Comparison of ENCODE assay signal across 22 mouse cellular contexts in the genomic region with DNA sequence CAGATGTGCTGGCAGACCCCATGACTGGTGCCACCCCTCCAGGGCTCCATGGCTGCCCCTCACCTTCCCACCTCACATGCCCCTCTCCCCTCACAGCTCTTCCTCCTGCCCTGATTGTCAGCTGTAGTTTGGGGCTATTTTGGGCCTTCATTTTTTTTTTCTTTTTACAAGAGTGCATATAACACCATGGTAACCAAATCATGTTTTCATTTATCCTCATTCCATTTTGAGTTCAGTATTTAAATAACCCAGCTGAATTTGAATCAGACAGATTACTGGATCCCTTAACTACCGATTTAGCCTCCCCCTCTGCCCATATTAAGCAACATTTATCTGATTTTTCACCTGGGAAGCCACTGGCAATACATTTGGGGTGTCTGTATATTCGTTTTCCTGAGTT. TPM values are rescaled to one million over a fixed set of nuclear protein-coding genes. Genes with fewer than 3 reads are reported as not detected.
DNase-seq lines count a peak whose midpoint lies in the region; ATAC-seq and TF ChIP-seq lines count a peak whose summit lies in the region.
"Had no signal": no experiment of that assay in that cellular context is flagged by ENCODE, and none has a peak within 500 bp of the region (broad histone marks: within the 10 kb centered on the region; RNA-seq: fewer than 3 reads in every experiment).

No protein-coding gene starts in this region.

- 76% methylated on average over 2 of the region's 2 CpGs for WGBS in midbrain, embryonic 14.5 days
- WGBS in neural tube, embryonic 15.5 days, result 77% methylated on average over 2 of the region's 2 CpGs

- no peak for TF ChIP-seq CTCF in gastrocnemius, adult 2 months (IDR thresholded peaks at IDR 0.05)
- no peak for TF ChIP-seq CTCF in left cerebral cortex, adult 2 months (IDR thresholded peaks at IDR 0.05)

- no peak for DNase-seq in gastrocnemius, adult 2 months
- no peak for DNase-seq in gastrocnemius, adult 8-10 months (ENCODE audit: low spot score in 2 of 2)
- DNase-seq in left cerebral cortex, adult 2 months (ENCODE audit: extremely low spot score in 1 of 2, low spot score in 2 of 2), result no peak
- no peak for DNase-seq in left cerebral cortex, postnatal 10 days (ENCODE audit: extremely low spot score in 1 of 2, low spot score in 2 of 2)
- DNase-seq in brain, adult 2 months (ENCODE audit: low read depth, low spot score), result peak; percentile 46
- no peak for DNase-seq in midbrain, embryonic 14.5 days
- no peak for DNase-seq in thymus, postnatal 36 days
- DNase-seq: adrenal gland, adult 2 months; B cell, adult 2 months; cerebellum, adult 11-12 months; cerebellum, postnatal 10 days; gastrocnemius, postnatal 14 days; heart, adult 11 months; kidney, postnatal 25 days; liver, embryonic 13.5 days; lung, embryonic 14.5 days; spleen, adult 18-20 months had no signal

- peaks cover 6% of the 10 kb centered on the region; the same call in 1 of the 2 replicates for H3K4me1 ChIP-seq in midbrain, embryonic 14.5 days (ENCODE audit: control insufficient read depth, insufficient read depth, low read length)
- 0 out of 2 replicates have a peak, but pooled peaks cover 3% of the 10 kb centered on the region for H3K4me1 ChIP-seq in neural tube, embryonic 15.5 days
- H3K4me1 ChIP-seq: liver, embryonic 13.5 days had no signal

- no peak for ATAC-seq in midbrain, embryonic 14.5 days (ENCODE audit: low FRiP score, low TSS enrichment)
- no peak for ATAC-seq in neural tube, embryonic 15.5 days (ENCODE audit: low FRiP score)

- intact Hi-C loops in gastrocnemius, adult 2 months (cut with DNase I), result no loop called here
- intact Hi-C loops in left cerebral cortex, adult 2 months (cut with DNase I), result loop anchor here (1.0 to 5.0 kb wide), 3 partner anchors 61 to 94 kb away; no protein-coding TSS in a partner anchor
- intact Hi-C loops in left cerebral cortex, postnatal 10 days (cut with DNase I), result loop anchor here (10.0 kb wide), 1 partner anchor 87 kb away; no protein-coding TSS in a partner anchor

- H3K36me3 ChIP-seq in midbrain, embryonic 14.5 days (ENCODE audit: control insufficient read depth, insufficient read depth, low read length), result no peaks in the 10 kb centered on the region
- no peaks in the 10 kb centered on the region; the same call in 1 of the 2 replicates for H3K36me3 ChIP-seq in neural tube, embryonic 15.5 days
- H3K36me3 ChIP-seq: liver, embryonic 13.5 days; neural tube, embryonic 13.5 days had no signal

- H3K27me3 ChIP-seq in midbrain, embryonic 14.5 days (ENCODE audit: control insufficient read depth, insufficient read depth, low read length), result no peaks in the 10 kb centered on the region
- no peaks in the 10 kb centered on the region for H3K27me3 ChIP-seq in neural tube, embryonic 15.5 days (replicated peaks)
- H3K27me3 ChIP-seq: CH12.LX; embryonic facial prominence, embryonic 13.5 days; liver, embryonic 13.5 days; neural tube, embryonic 13.5 days had no signal

- no peak overlapping the region for H3K4me2 ChIP-seq in midbrain, embryonic 14.5 days (ENCODE audit: low read length)
- H3K4me2 ChIP-seq in neural tube, embryonic 15.5 days, result no peak overlapping the region
- H3K4me2 ChIP-seq: embryonic facial prominence, embryonic 13.5 days; liver, embryonic 13.5 days; lung, embryonic 14.5 days; neural tube, embryonic 13.5 days had no signal

- H3K27ac ChIP-seq in gastrocnemius, adult 2 months, result 0 out of 2 replicates have a peak overlapping the region, but pooled peaks have one; percentile 10
- peak overlapping the region; percentile 84 for H3K27ac ChIP-seq in left cerebral cortex, adult 2 months
- 0 out of 2 replicates have a peak overlapping the region, but pooled peaks have one; percentile 26 for H3K27ac ChIP-seq in midbrain, embryonic 14.5 days (replicated peaks; ENCODE audit: low read depth, low read length)
- no peak overlapping the region for H3K27ac ChIP-seq in neural tube, embryonic 15.5 days (replicated peaks)
- H3K27ac ChIP-seq: embryonic facial prominence, embryonic 13.5 days; liver, embryonic 13.5 days; neural tube, embryonic 13.5 days had no signal

- H3K4me3 ChIP-seq in gastrocnemius, adult 2 months, result no peak overlapping the region
- H3K4me3 ChIP-seq in left cerebral cortex, adult 2 months, result no peak overlapping the region
- no peak overlapping the region for H3K4me3 ChIP-seq in midbrain, embryonic 14.5 days (replicated peaks; ENCODE audit: low read depth, low read length)
- H3K4me3 ChIP-seq in neural tube, embryonic 15.5 days (replicated peaks), result no peak overlapping the region
- H3K4me3 ChIP-seq: embryonic facial prominence, embryonic 13.5 days; erythroblast, embryonic 14.5 days; liver, embryonic 13.5 days; neural tube, embryonic 13.5 days had no signal

- no peaks in the 10 kb centered on the region for H3K9me3 ChIP-seq in midbrain, embryonic 14.5 days (ENCODE audit: control insufficient read depth, low read length)
- no peaks in the 10 kb centered on the region for H3K9me3 ChIP-seq in neural tube, embryonic 15.5 days (replicated peaks)
- H3K9me3 ChIP-seq: embryonic facial prominence, embryonic 13.5 days; liver, embryonic 13.5 days; neural tube, embryonic 13.5 days had no signal

- H3K9ac ChIP-seq in midbrain, embryonic 14.5 days (replicated peaks; ENCODE audit: low read length), result no peak overlapping the region
- H3K9ac ChIP-seq in neural tube, embryonic 15.5 days (replicated peaks), result no peak overlapping the region
- H3K9ac ChIP-seq: embryonic facial prominence, embryonic 13.5 days; liver, embryonic 13.5 days; lung, embryonic 14.5 days; neural tube, embryonic 13.5 days had no signal

RNA-seq across cellular contexts. Expression of gene Gsdme, which starts 54.5 kb away (rescaled TPM):
- total RNA-seq in gastrocnemius, adult 2 months (2021), result under 1 TPM; 0.26 to 0.70 TPM
- under 1 TPM; 0.31 to 0.48 (median 0.37) TPM for total RNA-seq in gastrocnemius, adult 8-10 months (2022)
- 10 to 100 TPM; 11.8 to 12.1 TPM for total RNA-seq in left cerebral cortex, adult 2 months (2021)
- 10 to 100 TPM; 16.4 TPM for total RNA-seq in left cerebral cortex, postnatal 10 days (2021)
- 75.0 and 83.1 TPM in 2 replicates for polyA plus RNA-seq in midbrain, embryonic 14.5 days (2014; fragmentation: Nextera tagmentation; extraction: Ambion mirVana)
- 76.3 and 86.0 TPM in 2 replicates for polyA plus RNA-seq in neural tube, embryonic 15.5 days (2015; fragmentation: Nextera tagmentation; extraction: Ambion mirVana)

Comparison
In these comparisons a context has a peak if more than half of its experiments do, and no peak if none do; other contexts are left out.
1. RNA of gene Gsdme, which starts 54.5 kb away (total RNA-seq): 16.4 TPM in left cerebral cortex, postnatal 10 days and 11.8 to 12.1 TPM in left cerebral cortex, adult 2 months; 0.26 to 0.70 TPM in gastrocnemius, adult 2 months and 0.31 to 0.48 TPM in gastrocnemius, adult 8-10 months; every median in the first group is over 4 times any median in the second.